Mouse (Mus musculus) lung, postnatal 0 days (tissue): Measurements from ENCODE around the gene Idh1. TPM values are rescaled to one million over a fixed set of nuclear protein-coding genes. Genes with fewer than 3 reads are reported as not detected.

Experiments used
- ATAC-seq: fragments of 200-750 bp; cut with Nextera tagmentation; 2 replicates; pipeline ENCODE4 v1.8.0; 2017; ENCODE audit warnings: moderate library complexity
- DNase-seq: peaks from one replicate; pipeline ENCODE4 v3.0.0-alpha.2; 2016; ENCODE audit warnings: low spot score
- H3K27ac ChIP-seq: fragments of 300-500 bp; sonication (generic); 2 replicates; pipeline ENCODE4 v1.5.1; 2014; ENCODE audit warnings: antibody characterized with exemption, mild to moderate bottlenecking, low read length, mixed read lengths
- H3K27me3 ChIP-seq: fragments of 300-500 bp; sonication (generic); replicated peaks from 2 replicates; pipeline ENCODE4 v1.6.1; 2014; ENCODE audit warnings: low read length, mixed read lengths; ENCODE audit not compliant: insufficient read depth
- H3K36me3 ChIP-seq: fragments of 300-500 bp; sonication (generic); 2 replicates; pipeline ENCODE4 v1.6.1; 2014; ENCODE audit warnings: low read length, mixed read lengths; ENCODE audit not compliant: insufficient read depth
- H3K4me1 ChIP-seq: fragments of 300-500 bp; sonication (generic); 2 replicates; pipeline ENCODE4 v1.6.1; 2014; ENCODE audit warnings: antibody characterized with exemption, low read depth, low read length, mixed read lengths; ENCODE audit not compliant: insufficient read depth
- H3K4me2 ChIP-seq: fragments of 300-500 bp; sonication (generic); replicated peaks from 2 replicates; pipeline ENCODE4 v1.6.1; 2014; ENCODE audit warnings: low read depth, mild to moderate bottlenecking, low read length, moderate library complexity, mixed read lengths
- H3K4me3 ChIP-seq: fragments of 300-500 bp; sonication (generic); 2 replicates; pipeline ENCODE4 v1.5.1; 2014; ENCODE audit warnings: low read depth, low read length
- H3K9ac ChIP-seq: fragments of 300-500 bp; sonication (generic); replicated peaks from 2 replicates; pipeline ENCODE4 v1.6.1; 2014; ENCODE audit warnings: low read depth, mild to moderate bottlenecking
- H3K9me3 ChIP-seq: fragments of 300-500 bp; sonication (generic); 2 replicates; pipeline ENCODE4 v1.6.1; 2016; ENCODE audit warnings: low read length, mixed read lengths
- CTCF ChIP-seq: IDR thresholded peaks from 2 replicates; pipeline ENCODE4 v1.5.1; 2016; ENCODE audit warnings: antibody characterized with exemption, mild to moderate bottlenecking
- EP300 ChIP-seq: IDR thresholded peaks from 2 replicates; pipeline ENCODE4 v1.6.1; 2016; ENCODE audit warnings: antibody characterized with exemption, mild to moderate bottlenecking, control low read depth
- WGBS: fragments of 180-500 bp; shearing (Covaris S2); extraction: QIAGEN DNeasy Blood & Tissue Kit; methylation state at CpG from one replicate; pipeline ENCODE4 v1.1.7; 2014; 5-methylcytosine and 5-hydroxymethylcytosine counted together
- polyA plus RNA-seq: library from polyadenylated mRNA; unstranded; fragments of >200 nt; fragmentation: Nextera tagmentation; extraction: Ambion mirVana; gene quantifications from 2 replicates; pipeline ENCODE4 v1.2.1, GENCODE M21; 2015

Gene Idh1
- polyA plus RNA-seq, 1 experiment from 2014 or later, result 143 TPM

- peaks cover 3% of the 10 kb centered on the region; the same call in 1 of the 2 replicates for H3K4me1 ChIP-seq
- peak overlapping the region; percentile 20 for H3K27ac ChIP-seq
- peak overlapping the region; percentile 31 for H3K4me2 ChIP-seq
- ATAC-seq (peak; percentile 47), DNase-seq (peak; percentile 52)
- TF ChIP-seq CTCF, result no peak
- no peak for TF ChIP-seq EP300
- no peaks in the 10 kb centered on the region for H3K27me3 ChIP-seq
- H3K36me3 ChIP-seq, result no peaks in the 10 kb centered on the region
- H3K9me3 ChIP-seq, result no peaks in the 10 kb centered on the region
- 49% methylated on average over 14 of the region's 14 CpGs for WGBS
- H3K4me3 ChIP-seq, result peak overlapping the region; percentile 8; the same call in 1 of the 2 replicates
- H3K9ac ChIP-seq, result no peak overlapping the region
Observed at GRCm38 (mm10) chr1:65112807-65113196, 73.5 kb downstream of the Idh1 start.

GRCm38 (mm10) chr1:65112031-65112806 is 74.1 kb downstream of the Idh1 start:
- 8% methylated on average over 8 of the region's 8 CpGs for WGBS
- no peak overlapping the region for H3K9ac ChIP-seq
- no peaks in the 10 kb centered on the region for H3K27me3 ChIP-seq
- TF ChIP-seq CTCF (peak; percentile 90), EP300 (peak; percentile 37; the same call in 1 of the 2 replicates)
- peak overlapping the region; percentile 20; the same call in 1 of the 2 replicates for H3K27ac ChIP-seq
- H3K4me3 ChIP-seq, result peak overlapping the region; percentile 8; the same call in 1 of the 2 replicates
- peak overlapping the region; percentile 31 for H3K4me2 ChIP-seq
- peak; percentile 88 for DNase-seq
- H3K9me3 ChIP-seq, result no peaks in the 10 kb centered on the region
- H3K4me1 ChIP-seq, result peaks cover 3% of the 10 kb centered on the region; the same call in 1 of the 2 replicates
- no peaks in the 10 kb centered on the region for H3K36me3 ChIP-seq
- peak; percentile 72 for ATAC-seq

GRCm38 (mm10) chr1:65109756-65110435 is 76.4 kb downstream of the Idh1 start:
- no peak for TF ChIP-seq CTCF
- TF ChIP-seq EP300, result no peak
- Histone ChIP-seq H3K27ac (no peak overlapping the region), H3K9ac (no peak overlapping the region), H3K9me3 (no peaks in the 10 kb centered on the region), H3K4me2 (no peak overlapping the region), H3K27me3 (no peaks in the 10 kb centered on the region), H3K36me3 (no peaks in the 10 kb centered on the region), H3K4me3 (no peak overlapping the region), H3K4me1 (peaks cover 3% of the 10 kb centered on the region; the same call in 1 of the 2 replicates)
- WGBS, result 67% methylated on average over 25 of the region's 25 CpGs
- ATAC-seq (no peak), DNase-seq (no peak)

GRCm38 (mm10) chr1:65109196-65109595 is 77.1 kb downstream of the Idh1 start:
- Histone ChIP-seq H3K4me3 (no peak overlapping the region), H3K9ac (no peak overlapping the region), H3K9me3 (no peaks in the 10 kb centered on the region), H3K27me3 (no peaks in the 10 kb centered on the region), H3K4me1 (peaks cover 3% of the 10 kb centered on the region; the same call in 1 of the 2 replicates), H3K4me2 (no peak overlapping the region), H3K36me3 (no peaks in the 10 kb centered on the region), H3K27ac (no peak overlapping the region)
- TF ChIP-seq CTCF, result no peak
- no peak for TF ChIP-seq EP300
- ATAC-seq, result no peak
- WGBS, result 86% methylated on average over 8 of the region's 8 CpGs
- DNase-seq, result no peak

Other genes with a start within 250 kb of the Idh1 start
- gene Plekhm3, start 229.7 kb downstream of the Idh1 start, polyA plus RNA-seq, result 4.7 and 5.8 TPM in 2 replicates
- gene Akr1cl, start 153.7 kb downstream of the Idh1 start, polyA plus RNA-seq, result not detected in 2 replicates
- not detected in 2 replicates for gene Cryge, start 135.4 kb downstream of the Idh1 start, polyA plus RNA-seq
- gene Crygd, start 123.0 kb downstream of the Idh1 start, polyA plus RNA-seq, result not detected in 2 replicates
- not detected in 2 replicates for gene Crygc, start 112.8 kb downstream of the Idh1 start, polyA plus RNA-seq
- gene Crygb, start 104.2 kb downstream of the Idh1 start, polyA plus RNA-seq, result not detected in 2 replicates
- not detected in 2 replicates for gene Cryga, start 83.1 kb downstream of the Idh1 start, polyA plus RNA-seq
- gene Gm28845, start 66.9 kb downstream of the Idh1 start, polyA plus RNA-seq, result not detected in 2 replicates
- 0.10 TPM in 1 of 2 replicates, not detected in the other for gene D630023F18Rik, start 63.3 kb downstream of the Idh1 start, polyA plus RNA-seq
- 6.4 and 6.9 TPM in 2 replicates for gene Pikfyve, start 183 bp upstream of the Idh1 start, polyA plus RNA-seq
- not detected in 2 replicates for gene Pth2r, start 95.6 kb upstream of the Idh1 start, polyA plus RNA-seq